Comparison of ENCODE assay signal across 21 mouse cellular contexts in the genomic region with DNA sequence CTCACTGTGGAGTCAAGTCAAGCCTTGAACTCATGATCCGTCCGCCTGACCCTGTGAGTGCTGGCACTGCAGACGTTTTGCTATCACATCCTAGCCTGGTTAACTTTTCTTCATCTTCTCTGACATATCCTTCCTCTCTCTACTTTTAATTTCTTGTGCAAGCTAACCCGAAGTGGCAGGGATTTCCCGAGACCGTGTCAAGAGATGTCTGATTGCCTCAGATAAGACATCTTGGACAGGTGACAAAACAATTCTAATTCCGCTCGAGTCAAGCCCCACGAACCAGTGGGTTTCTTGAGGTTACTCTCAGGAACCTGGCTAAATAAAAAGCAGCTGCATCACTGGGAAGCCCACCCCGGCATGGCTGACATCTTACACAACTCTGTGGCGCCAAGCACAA. TPM values are rescaled to one million over a fixed set of nuclear protein-coding genes. Genes with fewer than 3 reads are reported as not detected.
"Had no signal": no experiment of that assay in that cellular context is flagged by ENCODE, and none has a peak within 500 bp of the region (broad histone marks: within the 10 kb centered on the region; RNA-seq: fewer than 3 reads in every experiment).

No protein-coding gene starts in this region.

- DNase-seq: kidney, adult 18-20 months; kidney, postnatal 36 days; left cerebral cortex, postnatal 4 days; liver, postnatal 0 days; lung, embryonic 14.5 days; lung, postnatal 36 days; midbrain, embryonic 14.5 days; right cerebral cortex, adult 18-20 months; right cerebral cortex, postnatal 14 days; right cerebral cortex, postnatal 4 days; thymus, adult 2 months; thymus, postnatal 25 days had no signal

- ATAC-seq: intestine, embryonic 16.5 days; liver, postnatal 0 days; lung, postnatal 0 days had no signal

RNA-seq across cellular contexts. Expression of gene Hcar2, which starts 6.5 kb away (rescaled TPM):
- total RNA-seq: left cerebral cortex, postnatal 14 days; left cerebral cortex, postnatal 4 days; midbrain, postnatal 0 days had no signal
- polyA plus RNA-seq: kidney, embryonic 14.5 days; kidney, postnatal 0 days; liver, embryonic 11.5 days; lung, embryonic 14.5 days; midbrain, postnatal 0 days; neural tube, embryonic 12.5 days had no signal

RNA-seq across cellular contexts. Expression of gene Hcar1, which starts 21.0 kb away (rescaled TPM):
- polyA plus RNA-seq: limb, embryonic 12.5 days; neural tube, embryonic 12.5 days had no signal
